Mouse (Mus musculus) cerebellum, adult 9-11 months (tissue): ENCODE data around the gene P2ry2.

Experiments used
- DNase-seq: peaks from one replicate; pipeline ENCODE4 v3.0.0; 2022

Gene P2ry2

GRCm38 (mm10) chr7:101026836-101027235, 14.2 kb upstream of the P2ry2 start:
- DNase-seq = no peak

- no peak for DNase-seq
Observed at GRCm38 (mm10) chr7:101017492-101017891, 4.8 kb upstream of the P2ry2 start.

GRCm38 (mm10) chr7:101017021-101017461, 4.4 kb upstream of the P2ry2 start:
- DNase-seq = no peak

- no peak for DNase-seq
Observed at GRCm38 (mm10) chr7:101014985-101015384, 2.3 kb upstream of the P2ry2 start.

- DNase-seq = no peak
Observed at GRCm38 (mm10) chr7:101014041-101014440, 1.4 kb upstream of the P2ry2 start.

GRCm38 (mm10) chr7:101011681-101012367, 842 bp downstream of the P2ry2 start:
- DNase-seq = no peak

GRCm38 (mm10) chr7:101010741-101011140, 1.9 kb downstream of the P2ry2 start:
- no peak for DNase-seq

- DNase-seq = no peak
Observed at GRCm38 (mm10) chr7:101006201-101006600, 6.5 kb downstream of the P2ry2 start.

GRCm38 (mm10) chr7:101005119-101005518, 7.5 kb downstream of the P2ry2 start:
- DNase-seq = no peak

- no peak for DNase-seq
Observed at GRCm38 (mm10) chr7:101003442-101004326, 9.0 kb downstream of the P2ry2 start.

- no peak for DNase-seq
Observed at GRCm38 (mm10) chr7:101002274-101002673, 10.4 kb downstream of the P2ry2 start.

GRCm38 (mm10) chr7:100999623-101000022, 13.0 kb downstream of the P2ry2 start:
- no peak for DNase-seq

- no peak for DNase-seq
Observed at GRCm38 (mm10) chr7:100998578-100998960, 14.1 kb downstream of the P2ry2 start.

GRCm38 (mm10) chr7:100997951-100998577, 14.6 kb downstream of the P2ry2 start:
- DNase-seq = no peak

- DNase-seq = no peak
Observed at GRCm38 (mm10) chr7:100997215-100997614, 15.5 kb downstream of the P2ry2 start.

- no peak for DNase-seq
Observed at GRCm38 (mm10) chr7:100995951-100996350, 16.7 kb downstream of the P2ry2 start.

- no peak for DNase-seq
Observed at GRCm38 (mm10) chr7:100995260-100995864, 17.3 kb downstream of the P2ry2 start.

- DNase-seq = no peak
Observed at GRCm38 (mm10) chr7:100993166-100993565, 19.5 kb downstream of the P2ry2 start.

- DNase-seq = no peak
Observed at GRCm38 (mm10) chr7:100991972-100992371, 20.7 kb downstream of the P2ry2 start.

GRCm38 (mm10) chr7:100990636-100991311, 21.9 kb downstream of the P2ry2 start:
- no peak for DNase-seq

GRCm38 (mm10) chr7:100988092-100988491, 24.6 kb downstream of the P2ry2 start:
- DNase-seq = peak; percentile 25
